Mouse (Mus musculus) forebrain, embryonic 14.5 days (tissue): ENCODE results near the gene Mvb12a. TPM values are rescaled to one million over a fixed set of nuclear protein-coding genes. Genes with fewer than 3 reads are reported as not detected.

Experiments used
- ATAC-seq: fragments of 200-750 bp; cut with Nextera tagmentation; 2 replicates; pipeline ENCODE4 v1.8.0; 2017; ENCODE audit warnings: mild to moderate bottlenecking, moderate library complexity
- DNase-seq: peaks from one replicate; pipeline ENCODE4 v3.0.0-alpha.2; 2015; ENCODE audit warnings: low spot score
- H3K27ac ChIP-seq: fragments of 300-500 bp; sonication (generic); 2 replicates; pipeline ENCODE4 v1.5.1; 2014; ENCODE audit warnings: low read depth, mild to moderate bottlenecking, control low read depth, low read length, moderate library complexity
- H3K27me3 ChIP-seq: fragments of 300-500 bp; sonication (generic); replicated peaks from 2 replicates; pipeline ENCODE4 v1.6.1; 2014; ENCODE audit warnings: low read length, control low read depth, mixed read lengths; ENCODE audit not compliant: control insufficient read depth, insufficient read depth
- H3K36me3 ChIP-seq: fragments of 300-500 bp; sonication (generic); 2 replicates; pipeline ENCODE4 v1.6.1; 2014; ENCODE audit warnings: low read length, control low read depth; ENCODE audit not compliant: control insufficient read depth, insufficient read depth
- H3K4me1 ChIP-seq: fragments of 300-500 bp; sonication (generic); 2 replicates; pipeline ENCODE4 v1.6.1; 2014; ENCODE audit warnings: antibody characterized with exemption, low read length, control low read depth; ENCODE audit not compliant: control insufficient read depth, insufficient read depth
- H3K4me2 ChIP-seq: fragments of 300-500 bp; sonication (generic); 2 replicates; pipeline ENCODE4 v1.6.1; 2014; ENCODE audit warnings: mild to moderate bottlenecking, control low read depth, low read length
- H3K4me3 ChIP-seq: fragments of 300-500 bp; sonication (generic); 2 replicates; pipeline ENCODE4 v1.5.1; 2014; ENCODE audit warnings: low read depth, low read length, control low read depth
- H3K9ac ChIP-seq: fragments of 300-500 bp; sonication (generic); 2 replicates; pipeline ENCODE4 v1.6.1; 2014; ENCODE audit warnings: mild to moderate bottlenecking, low read length, control low read depth, moderate library complexity
- H3K9me3 ChIP-seq: fragments of 300-500 bp; sonication (generic); replicated peaks from 2 replicates; pipeline ENCODE4 v1.6.1; 2016; ENCODE audit warnings: low read length, control low read depth, mixed read lengths; ENCODE audit not compliant: control insufficient read depth
- WGBS: fragments of 180-500 bp; shearing (Covaris S2); extraction: QIAGEN DNeasy Blood & Tissue Kit; methylation state at CpG from one replicate; pipeline ENCODE4 v1.1.7; 2014; 5-methylcytosine and 5-hydroxymethylcytosine counted together
- polyA plus RNA-seq: library from polyadenylated mRNA; unstranded; fragments of >200 nt; fragmentation: Nextera tagmentation; extraction: Ambion mirVana; gene quantifications from 2 replicates; pipeline ENCODE4 v1.2.1, GENCODE M21; 2014

Gene Mvb12a
- polyA plus RNA-seq, result 65.7 and 71.6 TPM in 2 replicates

GRCm38 (mm10) chr8:71542632-71543343 lies at the start of gene Mvb12a:
Mvb12a (plus strand) TSS chr8:71542922.
- H3K4me3 ChIP-seq, result peak within 1 kb of the TSS; percentile 77
- no peak within 1 kb of the TSS for H3K27ac ChIP-seq
- peaks cover 3% of the 10 kb centered on the region; the same call in 1 of the 2 replicates for H3K27me3 ChIP-seq
- no peaks in the 10 kb centered on the region for H3K9me3 ChIP-seq
- ATAC-seq (peak; percentile 97), DNase-seq (peak; percentile 100)
- H3K4me1 ChIP-seq, result peaks cover 4% of the 10 kb centered on the region; the same call in 1 of the 2 replicates
- H3K36me3 ChIP-seq, result peaks cover 21% of the 10 kb centered on the region
- WGBS, result under 1% methylated on average over 55 of the region's 55 CpGs
- H3K4me2 ChIP-seq, result peak within 1 kb of the TSS; percentile 90
- H3K9ac ChIP-seq, result peak within 1 kb of the TSS; percentile 86

GRCm38 (mm10) chr8:71495039-71495438 lies 47.7 kb upstream of the Mvb12a start:
- Histone ChIP-seq H3K27me3 (no peaks in the 10 kb centered on the region), H3K4me2 (0 out of 2 replicates have a peak overlapping the region, but pooled peaks have one; percentile 4), H3K4me1 (no peaks in the 10 kb centered on the region), H3K9ac (no peak overlapping the region; the same call in 1 of the 2 replicates), H3K27ac (no peak overlapping the region), H3K9me3 (no peaks in the 10 kb centered on the region), H3K4me3 (no peak overlapping the region), H3K36me3 (peaks cover 42% of the 10 kb centered on the region)
- WGBS, result 26% methylated on average over 15 of the region's 16 CpGs
- DNase-seq, result peak; percentile 88
- ATAC-seq, result peak; percentile 71

- H3K4me2 ChIP-seq, result no peak overlapping the region
- H3K4me3 ChIP-seq, result no peak overlapping the region
- no peak overlapping the region for H3K9ac ChIP-seq
- H3K9me3 ChIP-seq, result no peaks in the 10 kb centered on the region
- no peak overlapping the region for H3K27ac ChIP-seq
- ATAC-seq, result no peak
- no peaks in the 10 kb centered on the region for H3K27me3 ChIP-seq
- H3K4me1 ChIP-seq, result no peaks in the 10 kb centered on the region
- no peak for DNase-seq
- peaks cover 36% of the 10 kb centered on the region for H3K36me3 ChIP-seq
- 82% methylated on average over 5 of the region's 5 CpGs for whole genome bisulfite sequencing
These were observed 46.9 kb upstream of the Mvb12a start for GRCm38 (mm10) chr8:71495811-71496210.

GRCm38 (mm10) chr8:71496481-71496880 lies 46.2 kb upstream of the Mvb12a start:
- Histone ChIP-seq H3K27me3 (no peaks in the 10 kb centered on the region), H3K9me3 (no peaks in the 10 kb centered on the region), H3K4me2 (no peak overlapping the region), H3K4me1 (no peaks in the 10 kb centered on the region), H3K36me3 (peaks cover 29% of the 10 kb centered on the region), H3K4me3 (no peak overlapping the region), H3K27ac (no peak overlapping the region), H3K9ac (no peak overlapping the region)
- 67% methylated on average over 11 of the region's 11 CpGs for WGBS
- no peak for DNase-seq
- no peak for ATAC-seq

GRCm38 (mm10) chr8:71497077-71497645 lies 45.6 kb upstream of the Mvb12a start:
- Histone ChIP-seq H3K36me3 (peaks cover 22% of the 10 kb centered on the region), H3K9ac (no peak overlapping the region), H3K9me3 (no peaks in the 10 kb centered on the region), H3K4me2 (no peak overlapping the region), H3K27me3 (no peaks in the 10 kb centered on the region), H3K4me1 (no peaks in the 10 kb centered on the region), H3K27ac (no peak overlapping the region), H3K4me3 (no peak overlapping the region)
- DNase-seq (no peak), ATAC-seq (no peak)
- WGBS, result 93% methylated on average over 1 of the region's 1 CpGs

GRCm38 (mm10) chr8:71497881-71498501 lies 44.7 kb upstream of the Mvb12a start:
- no peak for DNase-seq
- no peak overlapping the region for H3K9ac ChIP-seq
- H3K36me3 ChIP-seq, result peaks cover 14% of the 10 kb centered on the region; the same call in 1 of the 2 replicates
- H3K4me1 ChIP-seq, result no peaks in the 10 kb centered on the region
- no peaks in the 10 kb centered on the region for H3K9me3 ChIP-seq
- WGBS, result 30% methylated on average over 15 of the region's 15 CpGs
- no peak overlapping the region for H3K4me3 ChIP-seq
- no peak for ATAC-seq
- no peak overlapping the region for H3K27ac ChIP-seq
- no peaks in the 10 kb centered on the region for H3K27me3 ChIP-seq
- no peak overlapping the region for H3K4me2 ChIP-seq

- Histone ChIP-seq H3K9me3 (no peaks in the 10 kb centered on the region), H3K27me3 (no peaks in the 10 kb centered on the region), H3K4me3 (no peak overlapping the region), H3K4me1 (no peaks in the 10 kb centered on the region), H3K36me3 (0 out of 2 replicates have a peak, but pooled peaks cover 7% of the 10 kb centered on the region), H3K27ac (no peak overlapping the region), H3K9ac (no peak overlapping the region), H3K4me2 (no peak overlapping the region)
- ATAC-seq (no peak), DNase-seq (no peak)
- WGBS, result 52% methylated on average over 15 of the region's 16 CpGs
These were observed 43.7 kb upstream of the Mvb12a start for GRCm38 (mm10) chr8:71498816-71499690.

GRCm38 (mm10) chr8:71504349-71504748 lies 38.4 kb upstream of the Mvb12a start:
- 90% methylated on average over 4 of the region's 4 CpGs for WGBS
- no peak for DNase-seq

More at GRCm38 (mm10) chr8:71504349-71504748, 38.4 kb upstream of the Mvb12a start:
- H3K4me1 ChIP-seq, result no peaks in the 10 kb centered on the region
- H3K9ac ChIP-seq, result no peak overlapping the region
- no peak for ATAC-seq
- H3K36me3 ChIP-seq, result no peaks in the 10 kb centered on the region
- no peak overlapping the region for H3K4me2 ChIP-seq
- no peak overlapping the region for H3K4me3 ChIP-seq
- H3K27me3 ChIP-seq, result peaks cover 32% of the 10 kb centered on the region
- no peak overlapping the region for H3K27ac ChIP-seq
- H3K9me3 ChIP-seq, result no peaks in the 10 kb centered on the region
